Mouse (Mus musculus) T-helper 1 cell (primary cell): Measurements from ENCODE around the gene Larp1.

Source experiments
- in situ Hi-C: fragments of 300-600 bp; cut with MboI, MseI; formaldehyde crosslinking; loops from one replicate; pipeline ENCODE4 v1.15.1; 2025; ENCODE audit warnings: high pct_unique_total_duplicates

Larp1 gene

DNA sequence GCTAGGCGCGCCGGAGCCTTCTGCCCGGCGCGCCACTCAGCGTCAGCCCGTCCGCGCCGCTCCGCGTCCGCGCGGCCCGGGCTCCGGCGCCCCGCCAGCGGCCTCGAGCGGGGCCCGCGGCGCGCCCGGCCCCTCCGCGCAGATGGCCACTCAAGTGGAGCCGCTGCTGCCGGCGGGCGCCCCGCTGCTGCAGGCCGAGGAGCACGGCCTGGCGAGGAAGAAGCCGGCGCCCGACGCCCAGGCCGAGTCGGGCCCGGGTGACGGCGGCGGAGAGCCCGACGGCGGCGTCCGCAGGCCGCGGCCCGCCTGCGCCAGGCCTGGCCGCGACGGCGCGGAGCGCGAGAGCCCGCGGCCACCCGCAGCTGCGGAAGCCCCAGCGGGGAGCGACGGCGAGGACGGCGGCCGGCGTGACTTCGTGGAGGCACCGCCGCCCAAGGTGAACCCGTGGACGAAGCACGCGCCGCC, at the start of gene Larp1:
TSS of gene Larp1 (plus strand) at position 14 of the 465 bp plus-strand sequence.
- in situ Hi-C loops, result no loop called here

DNA sequence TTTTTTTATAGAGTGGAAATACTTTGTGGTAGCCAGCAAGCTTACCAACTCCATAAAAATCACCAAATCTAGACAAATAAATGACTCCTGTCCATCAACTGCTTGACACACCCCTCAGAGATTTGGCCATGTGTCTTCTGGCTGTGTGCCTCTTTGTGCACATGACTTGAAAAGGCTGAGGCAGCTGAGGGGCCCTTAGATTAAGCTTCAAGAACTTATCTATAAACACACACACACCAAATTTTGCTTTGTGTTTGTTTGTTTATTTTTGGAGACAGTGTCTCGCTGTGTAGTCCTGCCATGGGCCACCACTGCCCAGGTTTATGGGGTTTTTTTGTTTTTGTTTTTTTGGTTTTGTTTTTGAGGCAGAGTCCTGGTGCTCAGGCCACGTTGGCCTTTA, 48.9 kb upstream of the Larp1 start:
- in situ Hi-C loops, result loop anchor here (5.0 to 10.0 kb wide), 2 partner anchors 42 to 1255 kb away; no protein-coding TSS in a partner anchor

DNA sequence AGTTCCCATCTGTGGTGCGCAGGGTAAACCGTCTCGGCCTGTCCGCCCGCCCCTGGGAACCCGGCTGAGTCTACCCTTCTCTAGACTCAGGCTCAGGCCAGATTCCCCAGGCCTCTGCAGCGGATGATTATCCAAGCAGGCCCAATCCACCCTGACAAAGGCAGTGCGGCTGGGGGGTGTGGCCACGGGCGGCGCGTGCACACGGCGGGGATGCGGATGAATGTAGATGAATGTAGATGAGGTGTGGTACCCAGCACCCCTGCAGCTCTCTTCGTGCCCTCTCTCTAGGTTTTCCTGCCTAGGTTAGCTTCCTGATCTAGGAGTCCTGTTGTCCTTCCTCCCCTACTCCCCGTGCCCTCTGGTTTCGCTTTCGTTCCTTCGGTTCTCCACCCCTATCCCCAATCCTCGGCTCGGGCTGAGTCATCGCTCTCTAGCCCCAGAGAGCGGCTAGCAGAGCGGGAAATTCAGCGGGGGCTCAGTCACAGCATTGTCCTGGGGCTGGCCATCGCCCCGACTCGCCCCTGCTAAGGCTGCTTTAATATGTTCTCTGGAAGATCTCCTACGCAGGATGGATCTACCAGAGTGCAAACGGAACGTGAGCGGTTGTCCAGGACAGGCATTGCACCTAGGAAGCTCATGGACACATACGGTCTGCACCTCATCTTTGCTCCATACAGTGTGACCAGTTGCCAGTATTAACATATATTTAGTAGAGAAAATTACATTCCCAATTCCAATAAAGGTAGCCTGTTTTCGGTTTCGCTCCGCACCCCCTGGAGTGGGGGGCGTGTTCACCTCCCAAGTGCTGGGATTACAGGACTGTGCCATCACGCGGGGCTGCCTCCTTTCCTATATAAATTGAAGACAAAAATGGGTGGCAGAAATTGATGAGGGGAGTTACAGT, 46.2 kb upstream of the Larp1 start:
- in situ Hi-C loops, result loop anchor here (5.0 to 10.0 kb wide), 2 partner anchors 40 to 1252 kb away; no protein-coding TSS in a partner anchor

DNA sequence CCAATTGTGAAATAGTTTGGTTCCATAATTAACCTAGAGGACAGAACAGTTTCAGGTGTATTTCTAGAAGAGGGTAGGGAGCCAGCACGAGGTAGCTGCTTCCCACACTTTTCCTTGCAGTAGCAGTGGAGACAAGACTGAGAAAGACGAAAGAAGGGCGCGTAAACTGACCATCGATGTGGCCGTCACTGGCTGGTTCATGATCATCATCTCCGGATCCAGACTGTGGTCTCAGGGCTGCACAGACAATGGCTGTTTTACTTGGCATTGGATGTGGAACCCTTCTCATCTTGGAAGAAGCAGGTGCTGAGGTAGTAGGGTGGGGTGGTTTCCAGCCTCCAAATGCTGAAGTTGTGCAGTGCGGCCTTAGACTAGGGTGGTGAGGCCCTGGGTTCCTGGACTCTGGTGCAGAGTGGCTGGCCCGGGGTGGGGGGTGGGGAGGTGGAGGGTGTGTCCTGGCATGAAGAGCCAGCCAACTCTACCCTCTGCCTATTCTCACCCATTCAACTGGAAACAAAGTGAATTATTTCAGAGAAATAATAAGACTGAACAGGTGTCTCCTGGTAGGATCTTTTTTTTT, 45.5 kb upstream of the Larp1 start:
- in situ Hi-C loops, result loop anchor here (5.0 to 10.0 kb wide), 2 partner anchors 39 to 1251 kb away; no protein-coding TSS in a partner anchor

DNA sequence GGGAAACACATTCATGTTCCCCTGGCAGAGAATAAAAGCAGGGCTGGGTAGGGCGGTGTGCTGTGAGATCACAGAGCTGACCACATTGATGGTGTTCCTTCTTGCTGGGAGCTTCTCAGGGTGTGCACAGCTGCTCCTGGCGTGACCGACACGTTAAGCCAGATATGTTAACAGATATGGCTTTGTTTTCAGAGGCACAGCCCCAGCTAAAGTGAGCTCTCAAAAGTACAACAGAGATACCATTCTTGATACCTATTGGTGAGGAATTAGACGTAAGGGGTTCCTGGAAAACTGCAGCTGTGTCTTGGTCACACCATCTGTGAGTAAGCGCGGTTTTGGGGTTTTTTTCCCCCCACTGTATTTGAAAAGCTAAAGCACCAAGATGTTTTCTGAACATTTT, 42.2 kb upstream of the Larp1 start:
- in situ Hi-C loops, result loop anchor here (10.0 kb wide), 1 partner anchor 1248 kb away; no protein-coding TSS in a partner anchor

DNA sequence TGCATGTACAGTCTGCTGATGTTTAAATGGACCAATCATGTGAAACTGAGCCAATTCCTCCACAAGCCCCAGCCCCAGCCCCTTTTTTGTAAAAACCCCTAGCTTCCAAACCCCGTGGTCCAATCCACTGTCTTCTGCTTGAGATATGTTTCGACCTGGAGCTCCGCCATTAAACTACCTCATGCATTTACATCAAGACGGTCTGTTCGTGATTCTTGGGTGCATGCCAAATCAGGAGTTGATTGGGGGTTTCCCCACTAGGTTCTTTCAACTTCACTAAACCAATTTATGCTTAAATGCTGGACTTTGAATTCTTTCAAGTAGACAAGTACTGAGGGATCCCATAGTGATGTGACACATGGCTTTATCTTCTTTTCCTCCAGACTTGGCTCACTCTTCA, 40.6 kb upstream of the Larp1 start:
- in situ Hi-C loops, result loop anchor here (10.0 kb wide), 1 partner anchor 1246 kb away; no protein-coding TSS in a partner anchor

DNA sequence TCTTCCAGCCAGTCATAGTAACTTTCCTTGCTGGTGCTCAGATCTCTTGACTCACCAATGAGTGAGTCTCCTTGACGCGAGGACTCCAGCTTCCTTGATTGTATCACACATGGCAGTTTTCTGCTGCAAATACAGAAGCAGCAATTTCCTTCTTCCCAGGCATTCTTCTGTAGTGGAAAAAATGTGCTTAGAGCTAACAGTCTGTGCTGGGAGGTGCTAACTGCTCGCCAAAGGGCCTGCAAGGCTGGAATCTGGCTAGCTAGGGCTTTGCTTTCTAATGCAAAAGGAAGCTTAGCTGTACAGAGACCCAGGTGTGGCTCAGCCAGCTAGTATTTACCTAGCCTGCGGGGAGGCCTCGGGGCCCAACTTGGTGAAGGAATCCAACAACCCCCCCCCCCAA, 38.3 kb upstream of the Larp1 start:
- in situ Hi-C loops, result no loop called here

DNA sequence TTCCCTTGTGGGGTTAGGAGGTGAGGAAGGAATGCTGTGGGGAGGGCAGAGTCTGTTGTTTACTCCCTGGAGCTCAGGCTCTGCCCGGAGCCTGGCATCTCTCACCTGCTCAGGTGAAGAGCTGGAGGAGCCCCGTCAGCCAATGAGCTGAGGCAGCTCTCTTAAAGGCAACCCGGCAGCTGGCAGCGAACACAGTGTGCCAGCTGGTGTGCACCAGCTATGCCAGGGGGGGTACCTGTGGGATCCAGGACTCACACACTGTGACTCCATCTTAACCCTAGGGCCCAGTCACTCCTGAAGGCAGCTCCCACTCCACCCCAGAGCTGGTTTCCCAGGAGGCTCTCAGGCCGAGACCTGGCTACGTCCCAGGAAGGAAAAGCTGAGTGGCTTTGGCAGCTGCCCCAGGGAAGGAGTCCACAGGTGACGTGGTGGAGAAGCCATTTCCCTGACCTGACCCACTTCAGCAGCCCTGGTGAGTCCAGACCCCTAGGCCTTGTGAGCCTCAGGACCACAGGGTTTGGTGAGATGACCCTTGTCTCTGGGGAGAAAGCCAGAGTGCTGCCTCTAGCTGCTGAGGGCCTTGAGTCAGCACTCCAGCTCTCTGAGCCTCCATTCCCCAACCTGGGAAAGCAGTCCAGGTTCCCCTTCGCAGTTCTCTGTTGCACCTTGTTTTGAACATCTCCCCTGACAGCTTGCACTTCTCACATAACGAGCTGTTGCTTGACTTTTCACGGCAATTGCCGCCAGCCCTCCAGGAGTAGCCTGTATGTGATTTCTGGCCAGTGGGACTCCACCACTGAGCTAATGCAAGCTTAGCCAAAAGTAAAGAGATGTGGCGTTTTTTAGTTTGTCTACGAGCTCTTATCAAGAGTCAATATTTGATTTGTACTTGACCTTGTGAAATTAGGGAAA, 35.6 kb upstream of the Larp1 start:
- in situ Hi-C loops, result no loop called here

DNA sequence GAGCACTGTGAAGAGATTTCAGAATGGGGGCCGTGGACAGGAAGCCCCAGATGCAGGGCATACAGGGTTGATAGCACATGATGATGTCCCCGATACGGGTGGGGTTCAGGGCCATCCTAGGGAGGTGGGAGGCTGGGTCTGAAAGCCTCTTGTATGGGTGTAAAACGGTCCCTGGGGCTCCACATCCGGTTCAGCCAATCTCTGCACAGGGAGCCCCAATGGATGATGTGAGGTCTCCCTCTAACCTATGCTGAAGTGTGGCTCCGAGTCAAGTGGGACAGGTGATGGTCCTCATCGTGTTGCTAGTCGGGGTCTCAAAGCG, 35.0 kb upstream of the Larp1 start:
- in situ Hi-C loops, result no loop called here

DNA sequence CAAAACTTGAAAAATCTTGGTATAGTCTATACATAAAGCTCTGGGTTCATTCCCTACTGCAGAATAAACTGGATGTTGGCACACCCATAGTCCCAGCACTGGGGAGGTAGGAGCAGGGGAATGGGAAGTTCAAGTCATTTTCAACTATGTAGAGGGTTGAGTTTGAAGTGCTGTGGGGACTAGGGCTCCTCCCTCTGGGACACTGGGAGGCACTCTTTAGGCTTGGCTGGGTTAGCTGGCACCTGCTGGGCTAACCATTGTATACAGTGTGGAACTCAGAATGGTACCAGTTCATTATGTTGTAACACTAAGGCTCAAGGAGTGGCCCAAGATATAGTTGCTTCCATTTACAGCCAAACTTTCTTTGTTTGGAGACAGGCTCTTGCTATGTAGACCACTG, 33.0 kb upstream of the Larp1 start:
- in situ Hi-C loops, result no loop called here

DNA sequence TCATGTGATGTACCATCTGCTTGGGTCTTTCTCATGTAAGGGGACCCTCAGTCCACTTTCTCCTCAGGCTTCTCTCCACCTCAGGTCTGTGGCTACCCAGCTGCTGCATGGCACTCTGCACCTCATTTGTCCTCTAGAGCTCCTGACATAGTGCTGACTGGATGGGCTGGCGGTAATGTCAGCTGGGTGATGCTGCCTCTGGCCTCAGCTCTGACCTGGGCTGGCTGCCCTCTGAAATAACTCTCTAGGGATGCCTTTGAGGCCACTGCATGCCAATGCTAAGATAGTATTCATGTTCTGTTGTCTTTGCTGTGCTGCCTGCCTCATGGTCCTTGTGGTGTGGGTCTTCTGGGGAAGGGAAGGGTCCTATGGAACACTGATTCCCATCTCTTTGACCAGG, 31.2 kb upstream of the Larp1 start:
- in situ Hi-C loops, result no loop called here

DNA sequence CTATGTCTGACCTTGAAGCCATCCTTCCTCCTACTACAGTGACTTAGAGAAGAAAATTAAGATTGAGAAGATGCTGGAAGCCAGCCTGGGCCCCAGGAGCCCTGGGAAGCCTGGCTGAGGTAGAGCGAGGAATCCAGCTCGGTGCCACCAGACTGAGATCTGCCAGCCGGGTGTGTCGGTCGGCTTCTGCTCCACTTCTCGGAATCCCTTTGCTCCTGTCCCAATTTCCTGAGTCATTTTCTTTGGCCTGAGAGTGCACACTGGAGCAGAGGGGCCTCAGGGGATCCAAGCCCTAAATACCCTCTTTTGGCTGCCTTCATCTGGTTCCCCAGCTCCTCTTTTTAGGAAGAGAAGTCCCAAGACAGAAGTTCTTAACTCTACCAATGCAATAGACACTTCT, 29.2 kb upstream of the Larp1 start:
- in situ Hi-C loops, result no loop called here

DNA sequence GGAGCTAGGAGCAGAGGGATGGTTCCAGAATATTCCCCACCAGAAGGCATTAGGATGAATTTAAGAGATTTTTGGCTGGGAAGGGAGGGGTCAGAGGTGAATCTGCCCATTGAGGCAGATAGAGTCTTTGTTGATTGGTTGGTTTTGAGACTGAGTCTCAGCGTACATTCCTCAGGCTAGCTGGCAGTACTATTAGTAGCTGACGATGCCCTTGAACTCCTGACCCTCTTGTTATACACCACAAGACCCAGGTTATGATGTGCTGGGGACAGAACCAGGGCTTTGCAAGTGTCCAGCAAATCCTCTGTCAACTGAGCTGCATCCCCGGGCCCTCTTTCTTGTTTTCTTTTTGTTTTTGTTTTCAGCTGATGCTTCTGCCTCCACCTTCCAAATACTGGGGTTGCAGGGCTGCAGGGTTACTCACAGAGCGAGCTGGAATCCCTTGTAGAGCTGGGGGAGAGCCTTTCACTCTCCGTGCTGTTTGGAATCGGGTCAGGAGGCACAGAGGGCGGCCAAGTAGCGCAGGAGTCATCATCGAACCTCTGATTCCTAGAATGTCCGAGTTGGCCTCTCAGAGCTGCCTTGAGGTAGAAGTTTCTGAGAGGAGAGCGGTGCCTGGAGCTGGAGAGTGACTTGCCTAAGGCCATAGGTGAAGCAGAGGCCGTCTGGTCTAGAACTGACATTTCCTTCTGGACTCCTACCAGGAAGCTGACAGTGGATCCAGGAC, 27.6 kb upstream of the Larp1 start:
- in situ Hi-C loops, result no loop called here

DNA sequence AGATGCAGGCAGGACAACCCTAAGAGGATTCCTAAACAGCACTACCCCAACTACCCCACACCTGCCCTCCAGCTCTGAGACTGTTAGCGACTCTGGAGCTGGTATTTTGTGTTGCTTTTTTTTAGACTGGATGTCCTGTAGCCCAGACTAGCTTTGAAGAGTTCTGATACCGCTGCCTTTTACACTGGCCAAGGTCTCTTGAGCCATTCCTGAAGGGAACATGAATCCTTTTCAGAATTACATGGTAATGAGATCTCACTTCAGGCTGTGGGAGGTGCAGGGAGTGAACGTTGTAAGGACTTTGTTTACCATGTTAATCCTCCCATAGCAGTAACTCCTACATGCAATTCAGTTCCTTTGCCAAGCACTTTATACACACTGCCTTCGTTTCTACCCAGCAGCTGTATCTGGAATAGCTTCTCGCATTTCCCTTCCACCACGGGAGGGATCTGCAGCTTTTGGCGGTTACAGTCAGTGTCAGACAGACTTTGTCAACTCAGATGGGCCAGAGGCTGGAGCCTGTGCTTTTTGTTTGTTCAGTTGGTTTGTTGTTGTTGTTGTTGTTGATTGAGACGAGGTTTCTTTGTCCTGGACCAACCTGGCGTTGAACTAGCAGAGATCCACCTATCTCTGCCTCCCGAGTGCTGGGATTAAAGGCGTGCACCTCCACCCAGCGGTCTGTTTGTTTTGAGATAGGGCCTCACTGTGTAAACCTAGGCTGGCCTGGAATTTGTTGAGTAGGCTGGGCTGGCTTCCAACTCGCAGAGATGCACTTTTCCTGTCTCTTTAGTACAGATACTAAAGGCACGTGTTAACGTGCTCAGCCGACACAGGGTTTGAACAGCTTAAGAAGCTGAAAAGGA, 25.2 kb upstream of the Larp1 start:
- in situ Hi-C loops, result no loop called here

DNA sequence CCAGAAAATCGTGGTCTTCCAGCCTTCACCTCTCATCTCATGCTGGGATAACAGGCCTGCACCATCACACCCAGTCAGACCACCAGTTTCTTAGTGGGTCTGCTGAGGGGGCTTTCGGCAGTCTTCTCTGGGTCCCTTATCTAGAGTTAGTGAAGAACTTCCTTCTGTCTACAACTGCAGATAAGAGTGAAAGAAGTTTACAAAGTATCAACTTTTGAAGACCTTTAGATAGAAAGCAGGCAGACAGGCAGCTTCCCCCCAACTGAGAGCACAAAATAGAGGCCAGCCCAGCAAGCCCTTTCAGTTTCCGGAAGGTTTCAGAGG, 24.6 kb upstream of the Larp1 start:
- in situ Hi-C loops, result no loop called here

DNA sequence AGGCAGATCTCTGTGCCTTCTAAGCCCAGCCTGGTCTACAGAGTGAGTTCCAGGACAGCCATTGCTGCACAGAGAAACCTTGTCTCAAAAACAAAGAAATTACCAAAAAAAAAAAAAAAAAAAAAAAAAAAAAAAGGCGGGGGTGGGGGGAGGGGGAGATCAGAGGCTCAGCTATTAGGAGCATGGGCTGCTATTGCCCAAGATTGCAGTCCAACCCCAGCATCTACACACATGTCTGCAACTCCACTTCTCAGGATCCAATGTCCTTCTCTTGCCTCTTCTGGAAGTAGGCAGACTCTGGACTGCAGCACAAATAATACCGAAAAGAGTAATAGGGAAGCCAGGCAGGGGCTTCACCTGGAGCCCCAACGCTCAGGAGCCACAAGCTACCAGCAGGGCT, 23.4 kb upstream of the Larp1 start:
- in situ Hi-C loops, result no loop called here

DNA sequence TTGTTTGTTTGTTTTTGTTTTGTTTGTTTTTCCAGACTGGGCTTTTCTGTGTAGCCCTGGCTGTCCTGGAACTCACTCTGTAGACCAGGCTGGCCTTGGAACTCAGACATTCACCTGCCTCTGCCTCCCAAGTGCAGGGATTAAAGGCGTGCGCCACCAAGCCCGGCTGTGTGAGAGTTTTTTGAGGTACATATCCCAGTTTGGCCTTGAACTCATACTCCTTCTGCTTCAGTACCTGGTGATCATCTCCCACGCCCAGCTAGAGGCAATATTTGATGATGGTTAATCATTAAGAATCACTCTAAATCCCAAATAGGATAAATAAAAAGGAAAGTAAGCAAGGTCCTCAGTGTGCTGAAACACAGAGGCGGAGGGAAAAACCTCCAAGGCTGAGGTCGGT, 22.8 kb upstream of the Larp1 start:
- in situ Hi-C loops, result no loop called here

DNA sequence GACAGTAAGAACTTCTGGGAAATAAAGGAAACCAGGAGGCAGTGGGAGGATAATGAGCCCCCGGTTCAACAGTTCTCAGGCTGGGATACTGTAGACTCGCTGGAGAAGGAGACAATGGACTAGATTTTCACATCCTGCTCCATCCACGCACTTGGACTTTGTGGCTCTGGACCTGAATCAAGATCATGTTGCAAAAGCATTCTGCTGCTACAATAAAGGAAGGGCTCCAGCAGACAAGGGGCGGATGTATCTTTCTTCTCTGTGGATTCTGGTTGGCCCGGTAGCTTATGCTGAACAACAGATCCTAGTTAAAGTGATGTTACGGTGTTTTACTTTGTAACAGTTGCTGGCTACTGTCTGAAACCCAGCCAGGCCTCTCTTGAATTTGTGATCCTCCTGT, 22.4 kb upstream of the Larp1 start:
- in situ Hi-C loops, result no loop called here

DNA sequence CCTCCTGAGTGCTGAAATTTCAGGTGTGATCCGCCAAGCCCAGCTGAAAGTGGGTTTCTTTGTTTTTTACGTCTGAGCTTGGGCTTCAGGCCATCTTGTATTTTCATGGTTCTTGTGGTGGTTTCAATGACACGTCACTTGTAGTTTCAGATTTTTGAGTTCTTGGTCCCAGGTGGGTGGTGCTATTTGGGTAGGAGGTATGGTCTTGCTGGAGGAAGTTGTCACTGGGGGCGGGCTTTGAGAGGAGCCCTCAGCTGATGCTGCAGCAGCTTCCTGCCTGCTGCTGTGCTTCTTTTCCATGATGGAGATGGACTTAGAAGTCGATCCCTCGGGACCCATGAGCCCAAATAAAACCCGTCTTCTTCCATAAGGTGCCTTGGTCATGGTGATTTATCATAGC, 22.0 kb upstream of the Larp1 start:
- in situ Hi-C loops, result no loop called here

DNA sequence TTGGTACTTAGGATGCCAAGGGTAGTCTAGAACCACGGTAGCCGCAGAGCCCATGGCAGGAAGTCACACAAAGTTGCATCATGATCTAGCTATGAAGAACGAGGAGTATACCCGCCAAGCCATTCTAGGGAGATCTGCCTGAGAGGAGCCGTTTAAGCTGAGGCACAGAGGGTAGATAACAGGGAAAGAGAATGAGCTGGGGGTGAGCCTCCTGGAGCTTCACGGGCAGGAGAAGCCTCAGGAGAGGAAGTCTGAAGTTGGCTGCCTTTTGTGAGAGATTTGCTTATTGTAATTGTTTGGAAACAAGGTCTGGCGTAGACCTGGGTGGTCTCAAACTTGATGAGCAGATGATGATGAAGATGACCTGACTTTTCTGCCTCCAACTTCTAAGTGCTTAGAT, 10.7 kb upstream of the Larp1 start:
- in situ Hi-C loops, result no loop called here
